27 mouse cellular contexts compared by ENCODE assay signal in genomic region chr16:95405496-95405895, GRCm38 (mm10).
DNase-seq lines count a peak whose midpoint lies in the region; ATAC-seq lines count a peak whose summit lies in the region.
"Had no signal": no experiment of that assay in that cellular context is flagged by ENCODE, and none has a peak within 500 bp of the region (broad histone marks: within the 10 kb centered on the region; RNA-seq: fewer than 3 reads in every experiment).

No protein-coding gene starts in this region.

- DNase-seq in heart, adult 11 months, result peak; percentile 82
- DNase-seq in heart, postnatal 25 days (ENCODE audit: low spot score), result no peak
- DNase-seq in thymus, postnatal 4 days, result peak; percentile 16
- no peak for DNase-seq in thymus, adult 18-20 months
- no peak for DNase-seq in lung, postnatal 25 days (ENCODE audit: low spot score)
- DNase-seq in forebrain, embryonic 10.5 days (ENCODE audit: extremely low spot score, low spot score), result no peak
- DNase-seq in c-Kit-positive CD71-positive TER-119-positive erythroid progenitor cells, embryonic 14.5 days (ENCODE audit: low spot score), result no peak
- DNase-seq: adrenal gland, adult 2 months; cerebellum, adult 18-20 months; cerebellum, postnatal 36 days; heart, postnatal 4 days; kidney, adult 8-10 months; kidney, postnatal 14 days; lung, adult 2 months; lung, postnatal 14 days; midbrain, embryonic 14.5 days; right cerebral cortex, postnatal 14 days; spleen, adult 18-20 months; thymus, postnatal 36 days had no signal

- H3K9me3 ChIP-seq in forebrain, embryonic 10.5 days, result no peaks in the 10 kb centered on the region
- H3K9me3 ChIP-seq: embryonic facial prominence, embryonic 15.5 days; hindbrain, embryonic 15.5 days; intestine, embryonic 15.5 days; limb, embryonic 12.5 days; megakaryocyte, embryonic 14.5 days; neural tube, embryonic 12.5 days had no signal

- WGBS in forebrain, embryonic 10.5 days, result 75% methylated on average over 3 of the region's 3 CpGs

- no peaks in the 10 kb centered on the region for H3K4me1 ChIP-seq in forebrain, embryonic 10.5 days
- H3K4me1 ChIP-seq: hindbrain, embryonic 15.5 days; intestine, embryonic 15.5 days; neural tube, embryonic 12.5 days had no signal

- H3K27me3 ChIP-seq in forebrain, embryonic 10.5 days (ENCODE audit: poor library complexity, severe bottlenecking), result no peaks in the 10 kb centered on the region
- H3K27me3 ChIP-seq: embryonic facial prominence, embryonic 15.5 days; hindbrain, embryonic 15.5 days; intestine, embryonic 15.5 days; neural tube, embryonic 12.5 days had no signal

- no peak overlapping the region for H3K4me3 ChIP-seq in forebrain, embryonic 10.5 days
- H3K4me3 ChIP-seq: embryonic facial prominence, embryonic 15.5 days; hindbrain, embryonic 15.5 days; intestine, embryonic 15.5 days; layer of hippocampus, adult 2 months; limb, embryonic 12.5 days; megakaryocyte, embryonic 14.5 days; neural tube, embryonic 12.5 days had no signal

- intact Hi-C loops in heart, postnatal 25 days (cut with DNase I), result no loop called here

- no peaks in the 10 kb centered on the region for H3K36me3 ChIP-seq in forebrain, embryonic 10.5 days (replicated peaks)
- H3K36me3 ChIP-seq: embryonic facial prominence, embryonic 15.5 days; hindbrain, embryonic 15.5 days; intestine, embryonic 15.5 days; limb, embryonic 12.5 days; neural tube, embryonic 12.5 days had no signal

- peak; percentile 39 for ATAC-seq in granulocyte monocyte progenitor cell, adult 5-6 weeks (replicated peaks; ENCODE audit: poor library complexity, severe bottlenecking)
- ATAC-seq: intestine, embryonic 15.5 days had no signal

- H3K27ac ChIP-seq in forebrain, embryonic 10.5 days, result no peak overlapping the region
- H3K27ac ChIP-seq: embryonic facial prominence, embryonic 15.5 days; hindbrain, embryonic 15.5 days; intestine, embryonic 15.5 days; layer of hippocampus, adult 2 months; limb, embryonic 12.5 days; neural tube, embryonic 12.5 days had no signal

Comparison
In these comparisons a context has a peak if more than half of its experiments do, and no peak if none do; other contexts are left out.
1. DNase-seq: peak in heart, adult 11 months (single experiment) and thymus, postnatal 4 days (single experiment); none in heart, postnatal 25 days (single experiment), thymus, adult 18-20 months (0 of 2), lung, postnatal 25 days (single experiment), forebrain, embryonic 10.5 days (single experiment) and c-Kit-positive CD71-positive TER-119-positive erythroid progenitor cells, embryonic 14.5 days (single experiment).